Mouse (Mus musculus) retina, embryonic 14.5 days (tissue): ENCODE data around the gene Pex1.
A peak's percentile ranks its signal among the peaks of the same experiment; 100 is the strongest.
"Not testable (repeated sequence)": the region's sequence is repeated elsewhere in the genome, so short reads cannot be mapped to it uniquely, and the experiment has no call there.

ENCODE experiments used
- DNase-seq: peaks from one replicate; pipeline ENCODE4 v3.0.0-alpha.2; 2015; ENCODE audit warnings: low spot score

Pex1 gene

DNA sequence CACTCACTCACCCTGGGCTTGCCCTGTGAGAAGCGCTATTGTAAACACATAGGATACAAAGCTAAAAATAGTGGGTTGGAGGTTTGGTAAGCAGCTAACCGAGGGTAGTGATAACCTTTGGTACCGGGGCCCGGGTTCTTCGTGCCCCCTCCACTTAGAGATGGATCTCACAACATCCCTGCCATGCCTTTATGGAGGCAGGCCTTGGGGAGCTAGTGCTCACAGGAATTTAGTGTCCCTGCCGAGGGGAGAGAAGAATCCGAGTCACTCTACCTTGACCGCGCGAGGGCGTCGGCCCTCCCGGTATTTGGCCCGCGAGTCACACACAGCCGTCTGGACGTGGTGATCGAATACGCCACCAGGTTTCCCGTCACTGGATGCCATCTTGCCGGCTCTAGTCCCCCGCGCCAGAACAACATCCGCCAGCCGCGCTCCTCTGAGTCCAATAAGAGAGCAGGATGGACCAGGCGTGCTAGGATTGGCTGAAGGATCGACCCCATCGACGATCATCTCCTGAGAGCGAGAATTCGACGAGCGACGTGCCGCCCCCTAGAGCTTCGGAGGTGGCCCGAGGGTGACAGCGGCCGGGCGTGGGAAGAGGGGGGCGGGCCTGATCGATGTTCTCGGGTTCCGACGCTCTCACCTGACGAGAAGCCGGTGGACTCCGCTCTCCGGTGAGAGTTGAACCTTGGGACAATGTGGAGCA, at the start of gene Pex1:
Gene Pex1 (plus strand): TSS at position 374 of the 706 bp plus-strand sequence.
- peak; percentile 98 for DNase-seq

DNA sequence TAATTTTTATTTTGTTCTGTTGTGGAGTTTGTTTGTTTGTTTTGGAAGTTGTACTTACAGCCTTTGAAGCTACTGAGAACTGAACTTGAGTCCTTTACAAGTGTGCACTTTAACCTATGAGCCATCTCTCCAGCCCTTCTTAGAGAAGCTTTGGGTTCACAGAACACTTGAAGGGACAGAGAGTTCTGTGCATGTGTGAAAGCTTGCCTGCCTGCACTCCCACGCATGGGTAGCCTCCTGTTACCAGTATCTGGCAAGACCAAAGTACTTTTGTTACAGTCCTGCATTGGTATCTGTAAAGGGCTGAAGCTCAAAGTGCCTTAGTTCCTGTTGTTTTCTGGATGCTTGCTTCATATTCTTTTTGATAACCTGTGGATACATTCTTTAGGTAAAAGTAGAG, 49.6 kb upstream of the Pex1 start:
- no peak for DNase-seq

DNA sequence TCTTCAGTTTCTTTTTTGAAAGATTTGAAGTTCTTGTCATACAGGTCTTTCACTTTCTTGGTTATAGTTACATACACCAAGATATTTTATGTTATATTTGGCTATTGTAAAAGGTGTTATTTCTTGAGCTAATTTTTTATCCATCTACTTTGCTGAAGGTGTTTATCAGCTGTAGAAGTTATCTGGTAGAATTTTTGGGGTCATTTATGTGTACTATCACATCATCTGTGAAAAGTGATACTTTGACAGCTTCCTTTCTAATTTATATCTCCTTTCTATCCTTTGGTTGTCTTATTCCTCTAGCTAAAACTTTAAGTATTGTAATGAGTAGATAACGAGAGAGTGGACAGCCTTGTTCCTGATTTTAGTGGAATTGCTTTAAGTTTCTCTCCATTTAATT, 44.4 kb upstream of the Pex1 start:
- no peak for DNase-seq

DNA sequence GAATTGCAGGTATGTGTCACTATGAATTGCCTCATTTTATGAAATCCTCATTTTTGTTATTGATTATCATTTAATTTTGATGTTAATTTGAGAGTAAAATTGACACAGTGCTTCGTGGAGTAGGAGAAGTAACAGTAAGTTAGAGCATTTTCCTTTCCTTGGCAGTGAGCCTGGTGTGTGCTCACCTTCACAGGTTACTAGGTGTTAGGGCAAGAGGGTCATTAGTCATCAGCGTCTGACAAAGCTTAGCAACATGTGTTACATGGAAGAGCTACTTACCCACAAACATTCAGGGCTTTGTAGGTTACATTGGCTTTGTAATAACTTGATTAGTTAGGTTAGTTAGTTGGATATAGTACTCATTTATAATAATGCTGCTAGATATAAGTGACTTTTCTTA, 41.7 kb upstream of the Pex1 start:
- DNase-seq: no peak

DNA sequence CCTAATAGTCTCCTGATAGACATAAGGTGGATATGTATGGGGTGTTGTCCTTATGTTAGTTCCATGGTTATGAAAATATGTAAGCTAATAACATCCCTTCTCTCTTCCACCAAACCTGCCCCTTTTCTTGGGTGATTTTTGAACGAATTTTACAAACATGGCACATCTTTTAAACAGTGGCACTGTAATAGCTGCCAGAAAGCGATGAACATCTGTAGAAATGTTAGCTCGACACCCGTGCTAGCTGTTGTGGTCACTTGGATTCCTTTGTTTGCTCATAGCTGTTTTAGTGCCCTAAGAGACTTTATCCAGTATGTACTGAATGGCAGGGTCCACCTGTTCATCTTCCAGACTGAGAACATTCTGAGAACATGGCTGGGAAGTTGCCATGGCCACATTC, 24.6 kb upstream of the Pex1 start, which contains the start of gene 1700109H08Rik:
Gene 1700109H08Rik (plus strand): TSS at position 301 of the 400 bp plus-strand sequence.
- no peak for DNase-seq

DNA sequence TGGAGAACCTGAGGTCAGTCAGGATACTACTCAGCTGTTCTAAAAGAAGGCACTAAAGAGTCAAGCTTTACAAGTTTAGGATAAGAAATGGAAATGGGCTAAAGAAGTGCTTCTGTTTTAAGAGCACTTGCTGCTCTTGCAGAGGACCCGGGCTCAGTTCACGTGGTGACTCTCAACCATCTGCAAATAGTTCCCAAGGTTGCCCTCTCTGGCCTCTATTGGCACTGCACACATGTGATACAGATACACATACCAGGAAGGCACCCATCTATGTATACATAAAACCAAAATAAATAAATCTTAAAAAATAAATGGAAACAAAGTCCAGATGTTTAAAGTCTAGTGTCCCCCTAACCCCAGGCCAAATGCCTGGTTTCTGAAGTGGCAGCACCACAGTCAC, 21.0 kb upstream of the Pex1 start:
- no peak for DNase-seq

DNA sequence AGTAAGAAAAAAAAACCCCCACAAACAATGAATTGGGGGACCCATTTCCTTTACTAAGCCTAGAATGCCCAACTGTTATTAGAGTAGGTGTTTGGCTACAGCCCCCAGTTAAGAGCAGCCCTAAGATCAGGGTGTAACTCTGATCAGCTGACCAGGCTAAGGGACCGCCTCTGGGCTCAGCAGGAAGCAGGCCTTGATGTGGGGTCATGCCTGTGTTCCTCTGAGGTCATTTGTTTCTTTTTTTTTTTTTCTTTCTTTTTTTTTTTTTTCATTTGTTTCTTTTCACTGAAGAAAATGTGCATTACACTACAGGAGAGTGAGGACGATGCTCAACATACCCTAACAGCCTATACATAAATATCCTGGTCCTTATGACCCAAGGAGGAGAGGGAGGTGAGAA, 17.9 kb upstream of the Pex1 start:
- DNase-seq: no peak

DNA sequence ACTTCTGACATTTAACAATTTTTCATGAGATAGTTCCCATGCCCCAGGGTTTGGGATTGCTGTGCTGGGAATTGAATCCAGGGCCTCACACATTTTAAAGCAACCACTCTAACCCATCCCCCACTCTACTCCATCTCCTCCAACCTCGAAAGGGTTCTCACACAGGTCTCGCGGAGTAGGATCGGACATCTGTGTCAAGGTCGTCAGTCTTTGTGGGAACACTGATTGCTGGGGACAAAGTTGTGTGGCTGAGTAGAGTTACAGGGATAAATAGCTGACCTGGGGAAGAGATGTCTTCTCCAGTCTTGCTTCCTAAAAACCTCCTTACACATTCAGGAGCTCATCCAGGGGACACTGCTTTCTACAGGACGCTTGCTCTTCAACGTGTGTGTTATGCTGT, 16.8 kb upstream of the Pex1 start:
- no peak for DNase-seq

DNA sequence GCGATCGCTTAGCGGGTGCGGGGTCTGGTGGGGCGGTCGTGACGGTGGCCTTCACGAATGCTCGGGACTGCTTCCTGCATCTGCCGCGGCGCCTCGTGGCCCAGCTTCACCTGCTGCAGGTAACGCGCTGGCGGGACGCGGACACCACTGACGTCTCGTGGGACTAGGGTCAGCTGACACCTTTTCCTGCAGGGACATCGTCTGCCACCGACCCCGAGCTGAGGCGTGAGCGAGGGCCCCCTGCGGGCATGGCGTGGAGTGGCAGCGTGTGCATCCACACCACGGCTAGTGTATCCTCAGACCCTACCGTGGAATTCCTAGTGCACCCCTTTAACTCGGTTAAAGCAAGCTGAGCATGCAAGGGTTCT, 517 bp downstream of the Pex1 start, which contains the start of gene Rbm48:
Gene Rbm48 (minus strand): TSS at position 187 of the 368 bp plus-strand sequence.
- DNase-seq: peak; percentile 82

DNA sequence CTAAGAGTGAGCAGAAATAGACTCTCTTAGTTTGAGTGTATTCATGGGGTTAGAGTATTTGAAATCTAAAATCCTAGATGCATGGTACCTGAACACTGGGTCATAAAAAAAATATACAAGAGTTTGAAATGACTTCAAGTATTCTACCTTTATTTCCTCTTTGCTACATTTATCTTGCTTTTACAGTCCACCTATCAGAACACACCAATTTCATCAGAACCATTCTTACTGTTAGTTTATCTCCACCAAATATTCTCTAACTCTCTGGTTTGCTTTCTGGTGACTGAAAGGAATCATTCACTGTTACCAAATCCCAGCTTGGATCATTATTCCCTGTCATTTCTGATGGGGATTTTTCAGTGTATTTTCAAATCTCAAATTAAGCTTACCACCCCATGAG, 1.3 kb downstream of the Pex1 start:
- DNase-seq: no peak

DNA sequence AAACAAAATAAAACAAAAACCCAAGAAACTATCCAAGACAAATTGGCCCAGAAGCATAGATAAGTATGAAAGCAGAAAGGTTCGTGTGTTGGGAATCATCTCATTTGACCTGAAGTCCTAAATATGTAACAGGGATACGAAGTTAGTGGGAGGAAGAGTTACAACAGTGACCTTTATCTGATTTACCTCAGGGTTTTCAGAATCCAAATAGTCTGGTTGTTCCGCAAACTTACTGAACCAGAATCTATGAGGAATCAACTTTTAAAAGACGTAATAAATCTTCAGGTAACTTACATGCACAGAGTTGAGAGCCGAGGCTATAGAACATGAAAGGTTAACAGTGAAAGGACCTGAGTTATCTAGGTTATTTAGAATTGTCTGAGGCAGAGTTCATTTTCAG, 2.9 kb downstream of the Pex1 start:
- DNase-seq: no peak

DNA sequence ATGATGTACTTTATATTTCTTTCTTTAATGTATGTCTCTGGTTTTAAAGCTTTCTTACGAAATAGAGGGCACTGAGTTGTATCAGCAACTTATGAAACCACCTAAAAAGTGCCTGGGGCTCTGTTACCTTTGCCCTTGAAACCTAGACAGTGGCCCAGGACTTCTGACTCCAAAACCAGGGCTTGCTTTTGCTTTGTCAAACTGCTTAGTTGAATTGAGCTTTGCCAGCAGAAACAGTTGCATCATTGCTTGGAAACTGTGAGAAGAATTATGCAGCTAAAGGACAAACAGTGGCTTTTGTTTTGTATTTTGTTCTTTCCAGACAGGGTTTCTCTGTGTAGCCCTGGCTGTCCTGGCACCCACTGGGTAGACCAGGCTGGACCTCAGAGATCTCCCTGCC, 4.4 kb downstream of the Pex1 start:
- DNase-seq: no peak

DNA sequence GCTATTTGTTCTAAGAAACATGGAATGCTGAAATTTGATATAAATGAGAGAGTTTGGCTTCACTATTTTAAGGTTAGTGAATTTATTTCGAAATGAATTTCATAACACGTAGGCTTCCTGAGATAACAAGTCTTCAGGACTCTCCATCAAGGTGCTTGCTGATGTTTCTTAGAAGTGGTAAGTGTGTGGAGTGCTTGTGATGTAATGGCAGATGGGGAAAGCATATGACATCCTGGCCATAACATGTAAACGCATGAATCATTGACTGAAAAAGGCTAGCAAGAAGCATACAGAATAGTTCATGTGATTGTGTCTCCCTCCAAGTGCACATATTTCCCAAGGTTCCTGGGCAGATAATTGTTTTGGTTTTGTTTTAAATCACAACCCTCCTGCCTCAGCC, 4.9 kb downstream of the Pex1 start:
- DNase-seq: no peak

DNA sequence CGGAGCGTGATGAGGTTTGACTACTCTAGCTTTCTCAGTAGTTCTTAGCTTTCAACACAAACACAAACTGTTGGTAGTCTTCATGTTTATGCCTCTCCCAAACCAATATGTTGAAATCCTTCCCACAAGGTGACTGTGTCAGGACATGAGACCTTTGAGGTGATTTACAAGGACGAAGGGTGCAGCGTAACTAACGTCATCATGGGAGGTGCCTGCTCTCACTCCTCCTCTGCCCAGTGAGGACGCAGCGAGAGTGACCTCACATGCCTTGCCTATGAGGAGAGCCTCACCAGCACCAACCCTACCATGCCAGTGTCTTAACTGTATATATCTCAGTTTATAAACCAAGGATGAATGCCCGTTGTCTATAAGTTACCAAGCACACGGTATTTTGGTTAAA, 11.2 kb downstream of the Pex1 start:
- no peak for DNase-seq

DNA sequence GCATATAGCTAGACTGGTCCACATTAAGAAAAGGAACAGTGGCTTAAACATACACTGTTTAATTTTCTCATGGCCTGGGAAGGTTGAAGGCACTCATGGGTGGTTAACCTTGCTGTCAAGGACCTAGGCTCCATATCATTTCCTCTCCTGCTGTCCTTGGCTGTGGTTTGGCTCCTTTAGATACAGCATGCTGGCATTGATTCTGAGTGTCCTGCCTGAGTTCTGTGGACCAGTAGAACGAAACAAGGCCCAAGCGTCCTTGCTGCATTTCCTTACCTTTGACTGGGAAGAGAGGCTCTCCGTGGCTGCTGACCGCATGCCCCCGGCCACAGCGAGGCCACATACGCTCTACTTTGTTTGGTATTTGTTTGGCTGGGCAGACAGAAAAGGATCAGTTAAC, 13.4 kb downstream of the Pex1 start:
- DNase-seq: no peak

DNA sequence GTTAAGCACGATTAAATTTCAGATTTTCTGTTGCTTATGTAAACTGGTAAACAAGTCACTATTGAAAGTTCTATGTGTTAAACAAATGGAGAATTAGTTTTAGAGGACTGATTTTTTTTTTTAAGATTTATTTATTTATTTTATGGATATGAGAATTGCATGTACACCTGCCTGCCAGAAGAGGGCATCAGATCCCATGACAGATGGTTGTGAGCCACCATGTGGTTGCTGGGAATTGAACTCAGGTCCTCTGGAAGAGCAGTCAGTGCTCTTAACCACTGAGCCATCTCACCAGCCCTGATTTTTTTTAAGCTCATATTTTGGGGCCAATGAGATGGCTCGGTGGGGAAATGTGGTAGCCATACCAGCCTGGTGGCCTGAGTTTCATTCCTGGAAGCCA, 16.0 kb downstream of the Pex1 start:
- DNase-seq: not testable (repeated sequence)

DNA sequence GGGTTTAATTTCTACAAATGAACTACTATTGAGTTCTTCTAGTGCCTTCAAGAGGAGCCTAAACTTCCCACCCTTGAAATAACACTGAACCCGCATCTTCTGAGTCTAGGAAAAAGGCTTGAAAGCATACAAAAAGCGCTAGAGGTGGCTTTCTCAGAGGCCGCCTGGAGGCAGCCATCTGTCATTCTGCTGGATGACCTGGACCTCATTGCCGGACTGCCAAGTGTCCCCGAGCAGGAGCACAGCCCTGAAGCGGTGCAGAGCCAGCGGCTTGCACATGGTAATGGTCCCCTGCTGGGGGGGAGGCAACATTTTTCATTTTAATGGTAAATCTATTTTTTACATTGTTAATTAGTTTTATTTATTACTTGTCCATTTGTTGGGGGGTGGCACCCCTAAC, 24.6 kb downstream of the Pex1 start:
- no peak for DNase-seq

DNA sequence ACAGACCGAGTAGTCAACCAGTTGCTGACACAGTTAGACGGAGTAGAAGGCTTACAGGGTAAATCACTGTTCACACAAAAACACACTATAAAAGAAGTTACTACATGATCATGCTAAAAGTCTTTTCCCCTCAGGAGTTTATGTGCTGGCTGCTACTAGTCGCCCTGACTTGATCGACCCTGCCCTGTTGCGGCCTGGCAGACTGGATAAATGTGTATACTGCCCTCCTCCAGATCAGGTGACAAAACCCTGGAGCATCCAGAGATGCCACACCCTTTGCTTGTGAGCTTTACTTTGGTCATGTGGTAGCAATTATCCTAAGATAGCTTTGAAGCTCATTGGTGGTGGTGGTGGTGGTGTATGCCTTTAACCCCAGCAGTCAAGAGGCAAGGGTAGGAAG, 34.2 kb downstream of the Pex1 start:
- DNase-seq: no peak

DNA sequence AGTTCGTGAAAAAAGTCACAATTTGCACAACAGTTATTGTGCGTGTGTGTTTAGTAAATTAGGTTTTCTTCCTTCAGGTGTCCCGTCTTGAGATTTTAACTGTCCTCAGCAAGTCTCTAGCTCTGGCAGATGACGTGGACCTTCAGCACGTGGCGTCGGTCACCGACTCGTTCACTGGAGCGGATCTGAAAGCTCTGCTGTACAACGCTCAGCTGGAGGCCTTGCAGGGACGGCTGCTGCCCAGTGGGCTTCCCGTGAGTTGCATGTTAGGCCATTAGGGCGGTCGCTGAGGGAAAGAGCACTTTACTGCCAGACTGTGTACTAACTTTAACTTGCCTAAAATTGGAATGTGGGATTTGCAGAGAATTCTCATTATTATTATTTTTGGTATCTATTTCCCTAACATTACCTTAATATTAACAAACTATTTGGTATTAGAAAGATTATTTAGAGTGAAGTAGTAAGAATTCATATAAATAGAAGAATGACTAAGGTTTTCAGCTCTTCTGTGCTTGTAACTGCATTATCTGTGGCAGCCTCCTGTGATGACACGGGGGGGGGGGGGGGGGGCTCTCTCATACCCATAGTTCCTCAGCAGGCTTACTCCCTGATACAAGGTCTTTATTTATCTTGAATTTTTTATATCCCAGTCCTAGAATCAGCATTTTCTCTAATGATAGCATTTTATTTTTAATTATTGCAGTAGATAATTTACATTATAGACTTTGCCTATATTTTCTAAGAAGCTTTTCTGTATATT, 35.8 kb downstream of the Pex1 start:
- DNase-seq: peak; percentile 68

DNA sequence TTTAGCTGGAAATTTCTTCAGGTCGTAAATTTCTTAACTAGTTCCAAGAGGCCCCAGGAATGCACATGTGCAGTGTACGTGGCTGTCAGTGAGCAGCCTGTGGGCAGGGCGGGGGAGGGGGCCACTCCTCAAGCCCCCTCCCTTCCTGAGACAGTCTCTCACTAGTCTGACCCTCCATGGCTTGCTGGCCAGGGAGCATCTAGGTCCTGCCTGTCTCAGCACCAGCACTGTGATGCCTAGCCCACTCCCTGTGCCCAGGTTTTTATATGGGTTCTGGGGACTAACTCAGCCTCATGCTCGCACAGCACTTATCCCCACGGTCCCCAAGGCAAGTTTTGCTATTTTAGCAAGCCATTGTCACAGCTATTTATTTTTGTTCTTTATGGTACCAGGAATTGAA, 36.4 kb downstream of the Pex1 start:
- DNase-seq: no peak

DNA sequence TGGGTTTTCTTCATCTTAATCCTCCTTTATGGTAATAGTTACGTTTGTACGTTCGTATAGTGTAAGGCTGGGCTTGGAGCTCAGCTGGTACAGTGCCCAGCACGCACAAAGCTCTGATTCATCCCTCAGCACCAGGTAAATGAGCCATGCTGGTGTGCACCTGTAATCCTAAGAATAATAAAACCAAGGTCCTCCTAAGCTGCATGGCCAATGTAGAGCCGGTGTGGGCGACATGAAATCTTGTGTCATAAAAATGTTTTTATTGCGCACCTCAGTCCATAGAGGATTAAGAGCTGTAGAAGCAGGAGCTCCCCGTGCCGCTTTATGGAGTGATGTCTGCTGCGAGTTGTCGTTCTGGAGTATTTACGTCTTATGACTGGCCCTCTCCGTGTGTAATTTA, 37.4 kb downstream of the Pex1 start:
- no peak for DNase-seq

DNA sequence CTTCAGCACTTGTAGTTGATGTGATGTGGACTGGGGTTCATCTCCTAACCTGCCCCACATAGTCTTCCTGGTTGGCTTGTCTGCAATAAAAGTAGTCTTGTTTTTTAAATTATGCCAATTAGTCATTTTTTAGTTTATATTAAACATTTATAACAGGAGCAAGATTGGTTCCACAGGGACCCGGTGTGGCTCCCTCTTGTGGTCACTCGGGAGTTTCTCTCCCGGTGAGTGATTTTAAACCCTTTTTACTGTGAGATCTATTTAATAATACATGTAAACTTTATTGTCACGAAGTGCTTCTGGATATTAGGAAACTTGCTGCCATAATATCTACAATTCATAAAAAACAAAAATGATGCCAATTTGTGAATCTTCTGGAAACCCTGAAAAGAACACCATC, 38.1 kb downstream of the Pex1 start:
- peak; percentile 41 for DNase-seq

DNA sequence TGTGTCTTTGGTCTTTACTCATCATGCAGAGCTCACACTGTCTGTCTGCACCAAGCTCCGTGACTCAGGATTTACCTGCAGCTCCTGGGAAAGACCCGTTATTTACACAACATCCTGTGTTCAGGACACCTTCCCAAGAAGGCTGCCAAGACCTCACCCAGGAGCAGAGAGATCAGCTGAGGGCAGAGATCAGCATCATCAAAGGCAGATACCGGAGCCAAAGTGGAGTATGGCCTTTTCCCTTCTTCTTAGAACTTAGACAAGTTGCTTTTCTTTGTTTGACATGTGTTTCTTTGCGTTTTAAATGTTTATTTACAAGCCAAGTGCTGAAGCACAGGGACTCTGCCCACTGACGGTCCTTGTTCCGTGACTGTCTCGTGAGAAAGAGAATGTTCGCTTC, 39.4 kb downstream of the Pex1 start:
- no peak for DNase-seq

DNA sequence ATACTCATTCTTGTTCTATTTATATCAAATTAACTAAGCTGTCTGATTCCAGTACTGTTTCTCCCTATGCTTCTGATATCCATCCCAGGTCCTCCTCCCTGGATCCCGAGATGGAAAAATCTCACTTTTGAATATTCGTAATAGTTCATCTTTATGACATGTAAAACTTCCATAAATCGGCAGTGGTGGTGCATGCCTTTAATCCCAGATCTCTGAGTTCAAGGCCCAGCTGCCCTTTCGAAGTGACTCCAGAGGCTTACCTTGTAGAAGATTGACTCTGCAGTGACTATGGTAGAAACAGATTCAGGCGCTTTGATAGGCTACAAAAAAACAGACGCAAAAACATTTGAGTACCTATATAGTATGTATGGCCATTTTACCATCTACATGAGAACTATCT, 48.8 kb downstream of the Pex1 start:
- DNase-seq: no peak
